Mouse (Mus musculus): Measurements from ENCODE around the gene Adamtsl5. TPM values are rescaled to one million over a fixed set of nuclear protein-coding genes. Genes with fewer than 3 reads are reported as not detected.

The Adamtsl5 gene
- polyA plus RNA-seq, 1 experiment from 2014 or later, result 1.0 TPM

DNA sequence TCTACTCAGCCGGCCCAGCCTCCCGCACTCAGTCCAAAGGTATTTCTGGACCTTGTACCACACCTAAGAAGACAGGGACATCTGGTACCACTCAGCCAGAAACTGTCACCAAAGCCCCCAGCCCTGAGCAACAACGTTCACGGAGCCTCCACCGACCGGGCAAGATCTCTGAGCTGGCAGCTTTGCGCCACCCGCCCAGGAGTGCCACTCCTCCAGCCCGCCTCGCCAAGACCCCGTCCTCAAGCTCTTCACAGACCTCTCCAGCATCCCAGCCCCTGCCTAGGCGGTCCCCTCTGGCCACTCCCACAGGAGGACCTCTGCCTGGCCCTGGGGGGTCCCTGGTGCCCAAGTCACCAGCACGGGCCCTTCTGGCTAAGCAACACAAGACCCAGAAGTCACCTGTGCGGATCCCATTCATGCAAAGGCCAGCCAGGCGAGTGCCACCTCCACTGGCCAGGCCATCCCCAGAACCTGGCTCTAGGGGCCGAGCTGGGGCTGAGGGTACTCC, 33.7 kb downstream of the Adamtsl5 start:
- 54% methylated on average over 16 of the region's 16 CpGs for WGBS
- Histone ChIP-seq H3K9me3 (no peaks in the 10 kb centered on the region), H3K4me2 (replicated peaks) (no peak overlapping the region), H3K27me3 (peaks cover 80% of the 10 kb centered on the region), H3K4me3 (no peak overlapping the region), H3K36me3 (peaks cover 31% of the 10 kb centered on the region; the same call in 1 of the 2 replicates), H3K4me1 (peaks cover 12% of the 10 kb centered on the region), H3K27ac (no peak overlapping the region), H3K9ac (0 out of 2 replicates have a peak overlapping the region, but pooled peaks have one; percentile 30)
- no peak for ATAC-seq (ENCODE audit: insufficient number of reproducible peaks, insufficient read depth, low FRiP score, low TSS enrichment)

DNA sequence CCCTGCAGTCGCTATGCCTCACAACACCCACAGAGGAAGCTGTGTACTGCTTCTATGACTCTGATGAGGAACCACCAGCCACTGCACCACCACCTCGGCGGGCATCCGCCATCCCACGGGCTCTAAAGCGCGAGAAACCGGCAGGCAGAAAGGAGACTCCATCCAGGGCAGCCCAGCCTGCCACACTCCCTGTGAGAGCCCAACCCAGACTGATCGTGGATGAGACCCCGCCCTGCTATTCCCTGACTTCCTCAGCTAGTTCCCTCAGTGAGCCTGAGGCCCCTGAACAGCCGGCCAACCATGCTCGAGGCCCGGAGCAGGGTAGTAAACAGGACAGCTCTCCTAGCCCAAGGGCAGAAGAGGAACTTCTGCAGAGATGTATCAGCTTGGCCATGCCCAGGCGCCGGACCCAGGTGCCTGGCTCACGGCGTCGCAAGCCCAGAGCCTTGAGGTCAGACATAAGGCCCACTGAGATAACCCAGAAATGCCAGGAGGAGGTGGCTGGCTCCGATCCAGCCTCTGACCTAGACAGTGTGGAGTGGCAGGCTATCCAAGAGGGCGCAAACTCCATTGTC, 34.5 kb downstream of the Adamtsl5 start:
- no peaks in the 10 kb centered on the region for H3K9me3 ChIP-seq
- H3K4me3 ChIP-seq, result no peak overlapping the region
- H3K27ac ChIP-seq, result no peak overlapping the region
- 0 out of 2 replicates have a peak overlapping the region, but pooled peaks have one; percentile 7 for H3K9ac ChIP-seq
- WGBS, result 53% methylated on average over 20 of the region's 20 CpGs
- ATAC-seq (ENCODE audit: insufficient number of reproducible peaks, insufficient read depth, low FRiP score, low TSS enrichment), result no peak
- H3K27me3 ChIP-seq, result peaks cover 83% of the 10 kb centered on the region
- peaks cover 33% of the 10 kb centered on the region for H3K36me3 ChIP-seq
- H3K4me1 ChIP-seq, result peaks cover 6% of the 10 kb centered on the region; the same call in 1 of the 2 replicates
- no peak overlapping the region for H3K4me2 ChIP-seq (replicated peaks)

DNA sequence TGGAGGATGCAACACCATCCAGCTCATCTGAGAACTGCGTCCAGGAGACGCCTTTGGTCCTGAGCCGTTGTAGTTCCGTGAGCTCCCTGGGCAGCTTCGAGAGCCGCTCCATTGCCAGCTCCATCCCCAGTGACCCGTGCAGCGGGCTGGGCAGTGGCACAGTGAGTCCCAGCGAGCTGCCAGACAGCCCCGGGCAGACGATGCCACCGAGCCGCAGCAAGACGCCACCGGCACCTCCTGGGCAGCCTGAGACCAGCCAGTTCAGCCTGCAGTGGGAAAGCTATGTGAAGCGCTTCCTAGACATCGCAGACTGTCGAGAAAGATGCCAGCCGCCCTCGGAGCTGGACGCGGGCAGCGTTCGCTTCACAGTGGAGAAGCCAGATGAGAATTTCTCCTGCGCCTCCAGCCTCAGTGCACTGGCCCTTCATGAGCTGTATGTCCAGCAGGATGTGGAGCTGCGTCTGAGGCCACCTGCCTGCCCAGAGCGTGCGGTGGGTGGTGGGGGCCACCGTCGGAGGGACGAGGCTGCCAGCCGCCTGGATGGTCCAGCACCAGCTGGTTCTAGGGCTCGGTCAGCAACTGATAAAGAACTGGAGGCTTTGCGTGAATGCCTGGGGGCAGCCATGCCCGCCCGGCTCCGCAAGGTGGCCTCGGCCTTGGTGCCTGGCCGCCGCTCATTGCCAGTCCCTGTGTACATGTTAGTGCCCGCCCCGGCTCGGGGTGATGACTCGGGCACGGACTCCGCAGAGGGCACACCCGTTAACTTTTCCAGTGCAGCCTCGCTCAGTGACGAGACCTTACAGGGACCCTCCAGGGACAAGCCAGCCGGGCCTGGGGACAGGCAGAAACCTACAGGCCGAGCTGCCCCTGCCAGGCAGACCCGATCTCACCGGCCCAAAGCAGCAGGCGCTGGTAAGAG, 35.4 kb downstream of the Adamtsl5 start:
- Histone ChIP-seq H3K9me3 (no peaks in the 10 kb centered on the region), H3K9ac (no peak overlapping the region), H3K4me2 (replicated peaks) (no peak overlapping the region), H3K4me1 (peaks cover 6% of the 10 kb centered on the region; the same call in 1 of the 2 replicates), H3K27ac (no peak overlapping the region), H3K4me3 (no peak overlapping the region), H3K36me3 (peaks cover 27% of the 10 kb centered on the region), H3K27me3 (peaks cover 78% of the 10 kb centered on the region)
- WGBS, result 63% methylated on average over 54 of the region's 54 CpGs
- ATAC-seq (ENCODE audit: insufficient number of reproducible peaks, insufficient read depth, low FRiP score, low TSS enrichment), result no peak

DNA sequence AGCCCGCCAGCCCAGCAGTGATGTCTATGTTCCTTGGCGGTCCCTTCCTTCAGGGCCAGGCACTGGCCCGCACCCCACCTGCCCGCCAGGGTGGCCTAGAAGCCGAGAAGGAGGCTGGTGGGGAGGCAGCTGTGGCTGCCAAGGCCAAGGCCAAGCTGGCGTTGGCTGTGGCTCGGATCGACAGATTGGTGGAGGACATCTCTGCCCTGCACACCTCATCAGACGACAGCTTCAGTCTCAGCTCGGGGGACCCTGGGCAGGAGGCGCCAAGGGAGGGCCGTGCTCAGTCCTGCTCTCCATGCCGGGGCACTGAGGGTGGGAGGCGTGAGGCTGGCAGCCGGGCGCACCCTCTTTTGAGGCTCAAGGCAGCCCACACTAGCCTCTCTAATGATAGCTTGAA, 36.7 kb downstream of the Adamtsl5 start:
- peaks cover 66% of the 10 kb centered on the region for H3K27me3 ChIP-seq
- ATAC-seq (ENCODE audit: insufficient number of reproducible peaks, insufficient read depth, low FRiP score, low TSS enrichment), result no peak
- H3K4me3 ChIP-seq, result 0 out of 2 replicates have a peak overlapping the region, but pooled peaks have one; percentile 3
- H3K4me1 ChIP-seq, result peaks cover 6% of the 10 kb centered on the region; the same call in 1 of the 2 replicates
- WGBS, result 82% methylated on average over 16 of the region's 16 CpGs
- H3K36me3 ChIP-seq, result peaks cover 23% of the 10 kb centered on the region
- 0 out of 2 replicates have a peak overlapping the region, but pooled peaks have one; percentile 4 for H3K9ac ChIP-seq
- H3K4me2 ChIP-seq (replicated peaks), result no peak overlapping the region
- no peak overlapping the region for H3K27ac ChIP-seq
- no peaks in the 10 kb centered on the region for H3K9me3 ChIP-seq

DNA sequence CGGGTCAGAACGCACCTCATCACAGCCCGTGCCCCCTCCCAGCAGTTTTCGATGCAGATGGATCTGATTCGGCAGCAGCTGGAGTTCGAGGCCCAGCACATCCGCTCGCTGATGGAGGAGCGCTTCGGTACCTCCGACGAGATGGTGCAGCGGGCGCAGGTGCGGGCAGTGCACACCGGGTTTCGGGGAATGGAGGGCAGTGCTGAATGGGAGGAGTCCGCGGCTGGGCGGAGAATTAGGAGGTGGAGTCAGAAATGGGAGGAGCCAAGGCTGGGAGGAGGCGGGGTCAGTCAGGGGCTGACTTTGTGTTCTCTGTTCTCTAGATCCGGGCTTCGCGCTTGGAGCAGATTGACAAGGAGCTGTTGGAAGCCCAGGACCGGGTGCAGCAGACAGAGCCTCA, 43.4 kb downstream of the Adamtsl5 start:
- peaks cover 61% of the 10 kb centered on the region for H3K27me3 ChIP-seq
- no peak for ATAC-seq (ENCODE audit: insufficient number of reproducible peaks, insufficient read depth, low FRiP score, low TSS enrichment)
- H3K4me2 ChIP-seq (replicated peaks), result peak overlapping the region; percentile 15
- H3K27ac ChIP-seq, result no peak overlapping the region
- no peak overlapping the region for H3K9ac ChIP-seq
- peaks cover 8% of the 10 kb centered on the region; the same call in 1 of the 2 replicates for H3K4me1 ChIP-seq
- no peak overlapping the region for H3K4me3 ChIP-seq
- peaks cover 13% of the 10 kb centered on the region for H3K36me3 ChIP-seq
- H3K9me3 ChIP-seq, result no peaks in the 10 kb centered on the region
- 14% methylated on average over 25 of the region's 25 CpGs for WGBS

DNA sequence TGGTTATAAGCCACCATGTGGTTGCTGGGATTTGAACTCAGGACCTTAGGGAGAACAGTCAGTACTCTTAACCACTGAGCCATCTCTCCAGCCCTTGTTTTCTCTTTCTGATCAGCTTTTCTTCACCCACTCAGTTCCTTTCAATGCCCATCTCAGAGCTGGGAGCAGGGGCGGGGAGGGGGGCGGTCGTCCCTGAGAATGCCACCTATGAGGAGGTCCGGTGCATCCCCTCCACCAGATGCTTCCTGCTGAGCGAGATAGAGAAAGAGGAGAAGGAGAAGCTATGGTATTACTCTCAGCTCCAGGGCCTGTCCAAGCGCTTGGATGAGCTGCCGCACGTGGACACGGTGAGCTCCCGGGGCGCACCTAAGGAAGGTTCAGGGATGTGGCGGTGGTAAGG, 43.8 kb downstream of the Adamtsl5 start:
- no peak for ATAC-seq (ENCODE audit: insufficient number of reproducible peaks, insufficient read depth, low FRiP score, low TSS enrichment)
- no peak overlapping the region for H3K4me3 ChIP-seq
- no peak overlapping the region for H3K9ac ChIP-seq
- 21% methylated on average over 12 of the region's 12 CpGs for WGBS
- peak overlapping the region; percentile 15 for H3K4me2 ChIP-seq (replicated peaks)
- H3K27ac ChIP-seq, result no peak overlapping the region
- H3K27me3 ChIP-seq, result peaks cover 65% of the 10 kb centered on the region
- H3K36me3 ChIP-seq, result peaks cover 13% of the 10 kb centered on the region
- H3K4me1 ChIP-seq, result peaks cover 8% of the 10 kb centered on the region; the same call in 1 of the 2 replicates
- H3K9me3 ChIP-seq, result no peaks in the 10 kb centered on the region

DNA sequence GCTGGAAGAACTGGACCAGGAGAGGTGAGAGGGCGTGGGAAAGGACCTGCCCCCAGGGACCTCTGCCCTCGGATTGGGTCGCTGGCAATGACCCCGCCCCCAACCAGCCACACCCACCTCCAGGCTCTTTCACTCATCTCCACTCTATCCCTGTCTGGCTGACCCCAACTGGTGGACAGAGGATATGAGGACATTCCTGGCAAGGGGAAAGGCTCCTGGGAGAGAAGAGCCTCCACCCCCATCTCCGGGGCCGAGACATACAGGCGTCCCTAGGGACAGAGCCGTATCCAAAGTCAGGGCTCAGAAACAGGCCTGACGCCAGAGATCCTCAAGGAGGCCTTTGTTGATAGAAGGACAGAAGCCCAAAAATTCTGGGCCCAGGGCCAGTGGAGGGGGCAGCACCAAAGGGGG, 45.7 kb downstream of the Adamtsl5 start:
- Histone ChIP-seq H3K4me2 (replicated peaks) (peak overlapping the region; percentile 37), H3K27me3 (peaks cover 82% of the 10 kb centered on the region), H3K9ac (no peak overlapping the region; the same call in 1 of the 2 replicates), H3K36me3 (0 out of 2 replicates have a peak, but pooled peaks cover 2% of the 10 kb centered on the region), H3K9me3 (no peaks in the 10 kb centered on the region), H3K4me1 (peaks cover 17% of the 10 kb centered on the region), H3K4me3 (0 out of 2 replicates have a peak overlapping the region, but pooled peaks have one; percentile 9), H3K27ac (no peak overlapping the region)
- ATAC-seq (ENCODE audit: insufficient number of reproducible peaks, insufficient read depth, low FRiP score, low TSS enrichment), result no peak
- WGBS, result 9% methylated on average over 9 of the region's 9 CpGs

DNA sequence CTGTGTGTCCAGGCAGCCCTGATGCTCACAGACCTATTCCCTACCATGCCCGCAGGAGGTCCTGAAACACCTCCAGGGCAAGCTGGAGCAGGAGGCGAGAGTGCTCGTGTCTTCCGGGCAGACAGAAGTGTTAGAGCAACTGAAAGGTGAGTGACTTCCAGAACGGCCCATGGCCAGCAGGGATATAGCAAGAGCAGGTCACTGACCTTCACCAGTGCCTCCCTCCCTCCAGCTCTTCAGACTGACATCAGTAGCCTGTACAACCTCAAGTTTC, 46.2 kb downstream of the Adamtsl5 start:
- WGBS, result 36% methylated on average over 5 of the region's 5 CpGs
- Histone ChIP-seq H3K9ac (peak overlapping the region; percentile 40; the same call in 1 of the 2 replicates), H3K27ac (no peak overlapping the region), H3K4me1 (peaks cover 18% of the 10 kb centered on the region), H3K27me3 (peaks cover 86% of the 10 kb centered on the region), H3K4me3 (0 out of 2 replicates have a peak overlapping the region, but pooled peaks have one; percentile 9), H3K36me3 (no peaks in the 10 kb centered on the region), H3K4me2 (replicated peaks) (peak overlapping the region; percentile 37), H3K9me3 (no peaks in the 10 kb centered on the region)
- no peak for ATAC-seq (ENCODE audit: insufficient number of reproducible peaks, insufficient read depth, low FRiP score, low TSS enrichment)

DNA sequence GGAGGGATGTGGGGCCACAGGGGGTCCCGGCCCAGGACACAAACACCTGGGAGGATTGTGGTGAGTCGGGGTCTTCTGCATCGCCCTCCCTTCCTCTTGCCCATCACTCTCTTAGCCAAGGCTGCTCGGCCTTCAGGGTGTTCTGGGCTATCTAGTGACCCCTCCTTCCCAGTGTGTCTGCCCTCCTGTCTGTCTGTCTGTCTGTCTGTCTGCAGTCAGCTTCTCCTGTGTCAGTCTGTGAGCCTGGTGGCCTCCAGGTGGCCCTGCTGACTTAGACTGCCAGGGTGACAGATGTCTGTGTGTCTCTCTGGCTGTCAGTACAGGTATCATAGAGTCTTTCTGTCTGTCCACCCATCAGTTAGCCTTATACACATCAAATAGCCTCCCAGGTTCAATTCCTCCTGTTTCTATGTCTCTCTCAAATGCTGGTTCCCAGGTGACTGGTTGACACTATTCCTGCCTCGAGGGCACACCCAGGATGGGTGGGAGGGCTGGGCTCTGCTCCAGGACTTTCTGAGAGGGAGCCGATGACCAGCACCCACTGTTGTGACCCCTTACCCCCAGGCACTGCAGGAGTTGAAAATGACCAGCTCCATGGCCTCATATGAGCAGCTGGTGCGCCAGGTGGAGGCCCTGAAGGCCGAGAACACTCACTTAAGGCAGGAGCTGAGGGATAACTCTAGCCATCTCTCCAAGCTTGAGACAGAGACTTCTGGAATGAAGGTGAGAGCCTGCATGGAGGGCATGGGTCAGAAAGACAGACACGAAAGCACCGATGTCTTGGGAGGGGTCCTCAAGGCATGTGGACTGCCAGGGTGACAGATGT, 46.7 kb downstream of the Adamtsl5 start:
- Histone ChIP-seq H3K4me3 (peak overlapping the region; percentile 26), H3K4me2 (replicated peaks) (peak overlapping the region; percentile 37), H3K36me3 (no peaks in the 10 kb centered on the region), H3K27me3 (peaks cover 92% of the 10 kb centered on the region), H3K9me3 (no peaks in the 10 kb centered on the region), H3K4me1 (peaks cover 21% of the 10 kb centered on the region), H3K27ac (no peak overlapping the region), H3K9ac (peak overlapping the region; percentile 40)
- no peak for ATAC-seq (ENCODE audit: insufficient number of reproducible peaks, insufficient read depth, low FRiP score, low TSS enrichment)
- 75% methylated on average over 10 of the region's 10 CpGs for WGBS

DNA sequence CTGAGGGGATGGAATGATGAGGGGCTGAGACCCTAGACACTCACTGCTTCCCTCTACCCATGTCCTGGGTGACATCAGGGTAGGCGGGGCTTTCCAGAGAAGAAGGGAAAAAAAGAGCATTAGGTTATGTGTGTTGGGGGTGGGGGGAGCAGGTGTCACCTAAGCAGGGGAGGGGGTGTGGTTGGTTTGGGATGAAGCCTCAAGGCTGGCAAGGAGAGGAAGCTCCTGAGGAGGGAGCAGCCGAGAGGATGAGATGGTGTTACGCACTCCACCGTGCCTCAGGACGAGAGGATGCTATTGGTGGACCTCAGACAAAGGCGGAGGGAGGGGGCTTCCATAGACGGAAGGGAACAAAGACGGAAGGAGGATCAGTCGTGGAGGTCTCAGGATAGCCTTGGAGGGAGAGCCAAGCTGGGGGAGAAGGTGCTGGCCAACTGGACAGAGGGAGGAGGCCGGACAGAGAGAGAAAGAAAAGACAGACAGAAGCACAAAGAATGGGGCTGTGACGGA, 47.5 kb downstream of the Adamtsl5 start:
- peak; percentile 45; the same call in 1 of the 2 replicates for ATAC-seq (ENCODE audit: insufficient number of reproducible peaks, insufficient read depth, low FRiP score, low TSS enrichment)
- 0 out of 2 replicates have a peak overlapping the region, but pooled peaks have one; percentile 54 for H3K27ac ChIP-seq
- H3K27me3 ChIP-seq, result peaks cover 87% of the 10 kb centered on the region
- 22% methylated on average over 11 of the region's 11 CpGs for WGBS
- H3K36me3 ChIP-seq, result no peaks in the 10 kb centered on the region
- peaks cover 26% of the 10 kb centered on the region for H3K4me1 ChIP-seq
- peak overlapping the region; percentile 26 for H3K4me3 ChIP-seq
- peak overlapping the region; percentile 40; the same call in 1 of the 2 replicates for H3K9ac ChIP-seq
- no peaks in the 10 kb centered on the region for H3K9me3 ChIP-seq
- peak overlapping the region; percentile 51 for H3K4me2 ChIP-seq (replicated peaks)

DNA sequence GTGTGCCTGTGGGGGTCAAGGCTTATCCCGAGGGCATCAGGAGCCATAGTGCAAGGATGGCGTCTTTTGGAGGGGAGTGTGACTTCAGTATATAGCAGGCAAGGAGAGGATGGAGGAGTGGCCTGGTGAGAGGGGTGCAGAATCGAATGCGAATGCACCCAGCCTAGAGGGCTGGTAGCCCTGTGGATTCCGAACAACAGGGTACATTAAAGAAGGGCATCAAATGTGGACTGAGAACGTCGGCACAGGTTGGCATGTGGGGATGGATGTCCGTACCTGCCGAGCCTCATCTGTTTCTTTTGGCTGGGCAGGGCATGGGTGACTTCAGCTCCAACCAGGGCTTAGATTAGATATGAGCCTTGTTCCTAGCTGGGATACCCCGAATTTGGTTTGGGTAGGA, 48.4 kb downstream of the Adamtsl5 start:
- Histone ChIP-seq H3K4me2 (replicated peaks) (peak overlapping the region; percentile 51), H3K4me1 (peaks cover 33% of the 10 kb centered on the region), H3K9ac (peak overlapping the region; percentile 35; the same call in 1 of the 2 replicates), H3K27ac (no peak overlapping the region), H3K36me3 (peaks cover 3% of the 10 kb centered on the region), H3K9me3 (no peaks in the 10 kb centered on the region), H3K27me3 (peaks cover 78% of the 10 kb centered on the region), H3K4me3 (peak overlapping the region; percentile 37)
- 46% methylated on average over 10 of the region's 10 CpGs for WGBS
- ATAC-seq (ENCODE audit: insufficient number of reproducible peaks, insufficient read depth, low FRiP score, low TSS enrichment), result no peak

Measured in embryonic facial prominence, embryonic 12.5 days (tissue).